Mouse (Mus musculus): ENCODE results near the gene Celf2.

Celf2 gene

GRCm38 (mm10) chr2:7207691-7208504 is 301.5 kb downstream of the Celf2 start:
- DNase-seq (ENCODE audit: low read depth, low spot score) = peak; percentile 20

GRCm38 (mm10) chr2:7193413-7193812 is 315.9 kb downstream of the Celf2 start:
- no peak for DNase-seq (ENCODE audit: low read depth, low spot score)

- DNase-seq (ENCODE audit: low read depth, low spot score) = no peak
Observed at GRCm38 (mm10) chr2:7179186-7179585, 330.2 kb downstream of the Celf2 start.

- no peak for DNase-seq (ENCODE audit: low read depth, low spot score)
Observed at GRCm38 (mm10) chr2:7173271-7174064, 335.9 kb downstream of the Celf2 start.

GRCm38 (mm10) chr2:7171087-7171696 is 338.2 kb downstream of the Celf2 start:
- no peak for DNase-seq (ENCODE audit: low read depth, low spot score)

GRCm38 (mm10) chr2:7165786-7166185 is 343.6 kb downstream of the Celf2 start:
- no peak for DNase-seq (ENCODE audit: low read depth, low spot score)

GRCm38 (mm10) chr2:7160108-7160507 is 349.3 kb downstream of the Celf2 start:
- no peak for DNase-seq (ENCODE audit: low read depth, low spot score)

GRCm38 (mm10) chr2:7147303-7147702 is 362.1 kb downstream of the Celf2 start:
- DNase-seq (ENCODE audit: low read depth, low spot score) = no peak

GRCm38 (mm10) chr2:7145541-7146043 is 363.8 kb downstream of the Celf2 start:
- no peak for DNase-seq (ENCODE audit: low read depth, low spot score)

- no peak for DNase-seq (ENCODE audit: low read depth, low spot score)
Observed at GRCm38 (mm10) chr2:7144871-7145270, 364.5 kb downstream of the Celf2 start.

- no peak for DNase-seq (ENCODE audit: low read depth, low spot score)
Observed at GRCm38 (mm10) chr2:7123366-7123765, 386.0 kb downstream of the Celf2 start.

GRCm38 (mm10) chr2:7115801-7116200 is 393.6 kb downstream of the Celf2 start:
- DNase-seq (ENCODE audit: low read depth, low spot score) = no peak

GRCm38 (mm10) chr2:7115161-7115560 is 394.2 kb downstream of the Celf2 start:
- DNase-seq (ENCODE audit: low read depth, low spot score) = no peak

GRCm38 (mm10) chr2:7113738-7114137 is 395.6 kb downstream of the Celf2 start:
- DNase-seq (ENCODE audit: low read depth, low spot score) = no peak

GRCm38 (mm10) chr2:7112156-7112813 is 397.1 kb downstream of the Celf2 start:
- no peak for DNase-seq (ENCODE audit: low read depth, low spot score)

GRCm38 (mm10) chr2:7093414-7093813 is 415.9 kb downstream of the Celf2 start:
- DNase-seq (ENCODE audit: low read depth, low spot score) = no peak

GRCm38 (mm10) chr2:7092641-7093040 is 416.7 kb downstream of the Celf2 start:
- DNase-seq (ENCODE audit: low read depth, low spot score) = no peak

GRCm38 (mm10) chr2:7090496-7090895 is 418.9 kb downstream of the Celf2 start:
- no peak for DNase-seq (ENCODE audit: low read depth, low spot score)

GRCm38 (mm10) chr2:7089069-7089834 is 420.1 kb downstream of the Celf2 start:
- DNase-seq (ENCODE audit: low read depth, low spot score) = peak; percentile 64

GRCm38 (mm10) chr2:7088536-7088935 is 420.8 kb downstream of the Celf2 start:
- DNase-seq (ENCODE audit: low read depth, low spot score) = no peak

- no peak for DNase-seq (ENCODE audit: low read depth, low spot score)
Observed at GRCm38 (mm10) chr2:7087480-7087879, 421.9 kb downstream of the Celf2 start.
